Mouse (Mus musculus) left cerebral cortex, postnatal 36 days (tissue): ENCODE results near the gene Arnt2. TPM values are rescaled to one million over a fixed set of nuclear protein-coding genes. Genes with fewer than 3 reads are reported as not detected.

ENCODE experiments used
- DNase-seq, 2 experiments: peaks; one replicate each; pipeline ENCODE4 v3.0.0; 2021 to 2022; ENCODE audit warnings: low spot score in 2 of 2, mixed read lengths in 1 of 2
- intact Hi-C: fragments of 180-260 bp; cut with DNase I; formaldehyde crosslinking; loops from one replicate; pipeline ENCODE4 v1.15.1; 2025
- total RNA-seq, 2 experiments: library from RNA; stranded (reverse); gene quantifications; 2 replicates each; pipeline ENCODE4 v1.2.3; 2021

The Arnt2 gene
- total RNA-seq, 2 experiments from 2014 or later, result 224 to 265 TPM

DNA sequence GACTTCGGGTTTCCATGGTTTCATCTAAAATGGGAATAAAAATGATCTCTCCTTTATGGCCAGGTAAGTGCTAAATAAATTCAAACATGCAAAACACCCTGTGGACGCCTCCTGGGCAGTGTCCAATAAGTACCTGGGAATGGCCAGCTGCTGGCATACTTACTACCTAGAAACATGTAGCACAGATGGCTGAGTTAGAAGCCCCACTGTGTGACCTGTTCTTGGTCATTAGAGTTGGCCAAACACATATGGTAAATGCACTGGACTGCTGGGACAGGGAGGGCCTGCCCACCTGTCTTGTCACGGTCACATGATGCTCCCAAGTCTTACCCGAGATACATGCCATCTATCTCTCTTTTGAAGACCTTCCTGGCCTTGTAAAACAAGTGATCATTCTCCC lies 149.6 kb downstream of the Arnt2 start:
- DNase-seq, result no peak
- intact Hi-C loops, result no loop called here

DNA sequence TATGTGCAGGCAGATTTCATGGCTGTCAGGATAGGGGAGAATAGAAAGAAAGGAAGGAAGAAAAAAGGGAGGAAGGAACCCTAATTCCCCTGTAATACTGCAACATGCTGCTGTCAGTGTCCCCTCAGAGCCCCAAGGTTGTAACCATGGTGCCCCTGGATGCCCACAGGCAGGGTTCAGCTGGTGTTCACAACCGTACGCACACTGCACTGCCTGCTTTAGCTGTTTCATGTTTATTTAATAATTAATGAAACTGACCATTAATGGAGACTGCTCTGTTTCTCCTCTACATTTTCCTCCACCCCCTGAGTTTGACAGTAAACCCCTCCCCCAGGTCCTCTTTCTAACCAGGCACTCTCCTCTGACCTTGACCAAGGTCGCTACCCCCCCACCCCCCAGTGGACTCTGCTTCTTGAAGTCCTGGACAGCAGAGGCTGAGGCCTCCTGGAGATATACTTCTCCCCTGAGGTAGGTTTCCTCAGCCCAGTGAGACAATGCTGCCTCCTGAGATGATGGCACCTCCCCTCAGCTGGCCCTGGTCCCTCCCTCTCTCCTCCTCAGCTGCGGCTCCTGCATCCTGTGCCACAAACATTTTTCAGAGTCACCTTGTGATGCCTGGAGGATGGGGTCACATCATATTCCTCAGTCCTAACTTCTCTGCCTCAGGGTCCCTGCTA lies 150.5 kb downstream of the Arnt2 start:
- intact Hi-C loops, result no loop called here
- DNase-seq, result no peak

DNA sequence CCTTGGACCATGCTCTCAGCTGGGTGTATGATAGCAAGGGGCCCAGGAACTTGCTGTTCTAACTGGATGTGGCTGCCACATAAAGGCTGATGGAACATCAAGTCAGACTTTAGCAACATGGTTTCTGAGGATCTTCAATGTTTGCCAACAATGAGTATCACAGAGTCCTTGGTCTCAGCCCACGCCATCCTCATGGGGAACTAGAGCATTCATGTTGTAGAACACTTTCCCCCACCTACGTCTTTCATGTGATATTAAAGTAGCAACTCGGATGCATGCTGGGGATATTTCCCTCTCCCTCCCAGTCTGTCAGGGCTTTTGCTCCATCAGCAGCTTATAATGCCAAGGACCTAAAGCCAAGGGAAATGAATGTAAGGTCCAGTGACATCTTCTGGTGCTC lies 153.3 kb downstream of the Arnt2 start:
- no peak for DNase-seq
- intact Hi-C loops, result no loop called here

DNA sequence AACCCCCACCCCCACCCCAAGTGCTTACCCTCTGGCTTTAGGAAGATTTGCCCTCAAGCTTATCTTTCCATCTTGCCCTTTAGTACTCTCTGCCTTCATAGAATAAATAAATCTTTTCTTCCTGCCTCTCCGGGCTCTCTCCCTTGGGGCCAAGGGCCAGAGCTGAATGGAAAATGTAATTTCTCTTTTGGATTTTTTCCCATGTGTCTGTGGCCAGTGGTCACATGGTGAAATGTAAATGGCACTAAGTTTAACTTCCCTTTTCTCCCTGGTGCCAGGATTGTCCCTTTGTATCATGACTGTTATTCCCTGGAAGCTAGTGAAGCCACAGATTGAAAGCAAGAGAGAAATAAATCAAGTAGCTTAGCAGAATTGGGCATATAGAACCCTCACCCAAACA lies 153.7 kb downstream of the Arnt2 start:
- intact Hi-C loops, result no loop called here
- no peak for DNase-seq

DNA sequence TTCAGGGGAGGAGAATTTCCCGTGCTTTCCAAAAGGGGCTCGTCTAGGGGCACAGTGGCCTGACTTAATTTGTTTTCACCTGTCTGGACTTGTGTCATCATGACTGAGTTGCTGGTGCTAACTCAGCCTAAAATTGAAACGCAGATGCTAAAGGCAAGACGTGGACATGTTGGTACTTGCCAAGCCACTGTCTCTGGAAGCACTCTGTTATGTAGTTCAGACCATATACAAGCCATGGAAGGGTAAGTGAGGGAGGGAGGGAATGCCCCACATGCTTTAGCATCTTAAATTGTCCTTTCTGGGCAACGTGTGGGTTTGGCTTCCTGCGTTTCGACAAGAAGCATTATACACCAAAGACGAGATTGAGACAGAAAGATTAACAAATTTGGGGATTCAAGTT lies 155.1 kb downstream of the Arnt2 start:
- intact Hi-C loops, result no loop called here
- DNase-seq, result no peak

DNA sequence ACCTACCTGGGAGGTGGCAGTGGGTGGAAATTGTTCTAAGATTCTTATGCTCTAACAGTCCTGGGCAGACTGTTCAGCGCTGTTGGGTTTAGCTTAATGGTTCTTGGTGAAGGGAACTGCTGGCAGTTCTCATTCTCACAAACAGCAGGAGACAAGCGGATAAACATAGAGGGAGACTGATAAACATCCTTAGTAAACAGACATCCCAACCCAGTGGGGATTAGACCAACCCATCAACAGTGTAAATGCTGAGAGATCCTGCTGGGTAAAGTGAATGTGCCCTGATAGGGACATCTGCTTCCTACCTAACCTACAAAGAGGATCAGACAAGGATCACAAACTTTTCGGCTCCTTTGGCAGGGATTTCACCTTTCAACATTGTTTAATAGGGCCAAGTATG lies 155.7 kb downstream of the Arnt2 start:
- no peak for DNase-seq
- intact Hi-C loops, result no loop called here

DNA sequence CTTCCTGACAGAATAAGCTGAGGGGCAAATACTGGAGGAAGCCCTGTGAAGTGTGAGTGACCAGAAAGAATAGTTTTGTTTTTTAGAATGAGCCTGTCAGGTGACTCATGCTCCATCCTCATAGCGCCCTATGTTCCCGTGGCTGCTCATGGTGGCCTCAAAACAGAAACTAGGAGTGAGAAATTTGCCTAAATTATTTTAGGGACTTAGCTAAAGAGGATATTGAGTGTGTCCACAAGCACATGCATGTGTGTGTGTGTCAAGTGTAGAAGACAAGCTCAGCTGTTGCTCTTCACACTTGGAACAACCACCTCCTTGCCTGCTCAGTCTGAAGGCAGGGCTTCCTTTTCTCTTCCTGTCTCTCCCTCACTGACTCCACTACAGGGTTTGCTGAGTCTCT lies 158.3 kb downstream of the Arnt2 start:
- no peak for DNase-seq
- intact Hi-C loops, result no loop called here

DNA sequence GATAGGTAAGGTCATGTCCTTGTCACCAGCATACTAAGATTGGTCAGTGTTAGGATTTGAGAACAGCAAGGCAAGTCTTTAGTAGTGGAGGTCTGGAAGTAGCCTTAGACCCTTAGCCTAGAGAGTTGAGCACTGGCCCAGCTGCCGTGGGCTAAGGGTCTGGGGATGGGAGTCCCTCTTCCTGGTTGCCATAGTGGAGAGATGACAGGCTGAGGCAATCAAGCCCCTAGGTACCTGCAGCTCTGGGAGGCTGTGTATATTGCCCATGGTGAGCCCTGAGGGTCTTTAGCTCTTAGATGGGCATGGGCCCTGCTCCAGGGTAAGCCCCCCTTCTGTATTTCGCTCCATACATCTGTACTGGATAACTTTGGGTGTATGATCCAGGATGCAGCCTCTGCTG lies 159.2 kb downstream of the Arnt2 start:
- DNase-seq, result no peak
- intact Hi-C loops, result no loop called here

DNA sequence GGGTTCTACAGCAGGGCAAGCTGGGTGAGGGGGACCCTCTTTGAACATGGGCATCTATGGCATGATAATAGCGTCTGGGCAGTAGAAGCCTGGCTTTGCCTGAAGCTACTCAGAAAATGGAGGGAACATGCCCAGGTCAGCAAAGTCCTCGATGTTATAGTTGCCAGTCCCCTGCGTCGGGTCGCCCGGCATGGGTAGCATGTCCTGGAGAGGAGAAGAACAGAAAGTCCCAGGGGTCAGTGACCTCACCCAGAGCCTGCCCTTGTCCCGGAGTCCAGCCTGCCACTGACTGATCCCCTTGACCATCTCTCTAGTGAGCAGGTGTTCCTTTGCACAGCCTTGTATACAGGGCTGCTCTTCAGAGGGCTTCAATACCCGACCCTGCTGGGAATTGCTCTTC lies 160.0 kb downstream of the Arnt2 start:
- no peak for DNase-seq
- intact Hi-C loops, result no loop called here

DNA sequence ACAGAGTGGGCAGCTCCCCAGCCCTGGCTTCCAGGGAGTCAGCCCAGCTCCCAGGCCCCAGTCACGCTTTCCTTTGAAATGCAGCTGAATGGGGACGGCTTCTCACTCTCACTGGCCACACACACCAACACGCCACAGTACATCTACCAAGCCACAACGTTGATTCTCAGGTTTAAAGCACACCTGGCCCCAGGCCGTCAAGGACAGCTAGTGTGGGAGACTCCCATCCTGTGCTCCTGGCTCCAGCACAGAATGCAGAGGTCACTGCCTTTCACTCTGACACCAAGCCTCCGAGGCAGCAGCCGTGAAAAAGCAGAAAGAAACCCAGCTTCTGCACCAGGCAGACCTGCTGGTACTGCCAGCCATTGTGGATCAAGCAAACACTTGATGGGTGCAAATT lies 160.6 kb downstream of the Arnt2 start:
- no peak for DNase-seq
- intact Hi-C loops, result no loop called here

DNA sequence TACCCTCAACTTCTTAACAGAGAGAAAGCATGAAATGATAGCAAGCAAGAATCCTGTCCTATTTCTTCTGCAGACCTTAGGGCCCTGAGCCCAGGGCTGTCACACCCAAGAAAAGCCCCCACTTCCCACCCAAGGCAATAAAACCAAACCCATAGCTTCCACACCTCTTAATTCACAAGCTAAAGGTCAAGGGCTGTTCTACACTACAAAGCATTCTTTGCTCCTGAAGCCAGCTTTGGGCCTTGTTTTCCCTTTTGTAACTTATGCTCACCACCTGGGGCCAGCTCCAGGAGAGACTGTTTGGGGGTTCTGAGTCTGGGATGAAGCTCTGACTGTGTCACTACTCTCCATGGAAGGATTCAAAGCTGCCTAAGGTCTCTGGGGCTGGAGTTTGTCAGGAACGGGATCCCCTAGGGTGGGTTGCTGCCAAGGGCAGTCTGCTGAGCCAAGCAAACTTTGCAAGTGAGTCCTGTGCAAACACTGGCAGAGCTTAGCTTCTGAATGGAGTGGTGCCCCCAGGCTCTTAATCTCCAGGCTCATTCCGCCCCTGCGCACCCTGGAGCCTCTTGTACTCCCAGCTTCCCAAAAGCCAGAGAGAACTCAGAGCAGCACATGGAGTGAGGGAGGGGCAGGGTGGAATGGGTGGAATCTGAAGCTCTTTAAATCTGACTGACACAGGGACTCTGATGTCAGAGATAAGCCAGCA lies 161.9 kb downstream of the Arnt2 start:
- intact Hi-C loops, result no loop called here
- DNase-seq, result no peak

DNA sequence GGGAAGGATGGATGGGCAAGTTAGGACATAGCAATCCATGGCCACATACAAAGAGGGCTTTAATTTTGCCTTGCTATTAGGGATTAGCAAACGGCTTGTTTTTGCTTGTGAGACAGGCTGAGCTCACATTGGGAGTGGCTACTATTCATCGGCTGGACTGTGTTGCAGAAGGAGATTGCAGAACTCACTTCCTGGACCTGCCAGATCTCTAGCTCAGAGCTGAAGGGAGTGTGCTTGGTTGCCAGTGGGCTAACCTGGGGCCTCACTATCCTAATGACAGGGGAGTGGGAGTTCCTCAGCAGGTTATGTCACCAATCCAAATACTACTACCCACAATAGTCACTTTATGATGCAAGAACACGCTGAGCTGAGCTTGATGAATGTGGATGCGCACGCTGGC lies 163.1 kb downstream of the Arnt2 start:
- intact Hi-C loops, result no loop called here
- DNase-seq, result no peak

DNA sequence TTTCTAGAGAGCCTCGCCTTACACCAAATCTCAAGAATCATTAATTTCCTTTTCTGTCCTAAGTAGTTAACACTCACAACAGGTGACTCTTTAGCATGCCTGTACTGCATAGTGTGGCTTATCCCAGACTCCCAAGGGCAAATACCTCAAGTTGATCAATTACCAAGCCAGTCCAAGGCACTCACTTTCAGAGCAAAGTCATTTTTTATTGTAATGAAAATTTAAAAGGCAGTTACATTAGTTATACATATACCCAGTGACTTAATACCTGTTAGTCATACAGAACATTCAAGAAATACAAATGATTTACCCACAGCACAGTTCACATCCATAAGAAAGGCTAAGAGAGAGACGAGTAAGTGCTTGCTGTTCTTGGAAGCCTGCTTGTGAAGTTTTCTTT lies 163.9 kb downstream of the Arnt2 start:
- DNase-seq, result no peak
- intact Hi-C loops, result no loop called here

DNA sequence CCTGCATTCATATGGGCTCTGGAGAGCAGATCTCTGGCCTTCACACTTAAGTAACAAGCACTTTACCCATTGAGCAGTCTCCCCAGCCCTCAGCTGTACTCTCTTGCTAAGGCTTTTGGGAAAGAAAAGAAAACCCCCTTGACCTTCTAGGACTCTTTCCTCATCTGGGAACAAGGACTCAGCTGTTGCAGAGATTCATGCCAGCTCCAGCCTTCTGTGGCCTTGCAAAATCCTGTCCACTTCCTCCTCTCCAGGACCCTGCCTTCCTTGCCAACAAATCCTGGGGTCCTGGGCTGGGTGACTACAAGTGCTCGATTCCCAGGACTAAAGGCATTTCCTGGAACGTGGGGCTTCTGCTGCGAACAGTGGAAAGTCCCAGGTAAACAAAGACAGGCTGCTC lies 169.6 kb downstream of the Arnt2 start:
- no peak for DNase-seq
- intact Hi-C loops, result no loop called here

DNA sequence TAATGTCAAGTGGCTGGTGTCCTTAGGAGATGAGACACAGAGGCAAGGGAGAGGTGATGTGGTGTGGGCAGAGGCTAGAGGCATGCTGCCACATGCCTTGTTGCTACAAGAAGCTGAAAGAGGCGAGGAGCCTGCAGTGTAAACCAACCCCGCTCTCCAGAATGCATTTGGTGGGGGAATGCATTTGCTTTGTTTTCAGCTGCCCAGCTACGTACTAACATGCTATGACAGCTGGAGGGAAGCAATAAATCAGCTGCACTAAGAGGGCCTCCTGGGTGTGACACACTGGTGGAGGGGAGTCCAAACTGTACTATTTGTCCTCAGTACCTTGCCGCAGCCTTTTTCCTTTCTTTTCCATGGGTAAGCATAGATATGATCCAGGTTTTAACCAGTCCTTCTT lies 172.3 kb downstream of the Arnt2 start:
- DNase-seq, result no peak
- intact Hi-C loops, result no loop called here

DNA sequence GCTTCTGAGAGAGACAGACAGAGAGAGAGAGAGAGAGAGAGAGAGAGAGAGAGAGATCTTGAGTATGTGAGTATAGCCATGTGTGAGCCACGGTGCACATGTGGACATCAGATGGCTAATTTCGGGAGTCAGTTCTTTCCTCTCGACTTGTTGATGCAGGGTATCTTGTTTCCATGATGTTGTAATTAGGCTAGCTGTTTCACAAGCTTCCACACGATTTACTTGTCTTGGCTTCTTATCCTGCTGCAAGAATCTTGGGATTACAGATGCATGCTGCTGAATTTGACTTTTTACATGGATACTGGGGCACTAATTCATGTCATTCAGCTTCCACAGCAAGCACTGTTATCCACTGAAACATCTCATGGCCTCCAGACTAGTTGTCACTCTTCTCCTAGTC lies 178.6 kb downstream of the Arnt2 start:
- intact Hi-C loops, result no loop called here

DNA sequence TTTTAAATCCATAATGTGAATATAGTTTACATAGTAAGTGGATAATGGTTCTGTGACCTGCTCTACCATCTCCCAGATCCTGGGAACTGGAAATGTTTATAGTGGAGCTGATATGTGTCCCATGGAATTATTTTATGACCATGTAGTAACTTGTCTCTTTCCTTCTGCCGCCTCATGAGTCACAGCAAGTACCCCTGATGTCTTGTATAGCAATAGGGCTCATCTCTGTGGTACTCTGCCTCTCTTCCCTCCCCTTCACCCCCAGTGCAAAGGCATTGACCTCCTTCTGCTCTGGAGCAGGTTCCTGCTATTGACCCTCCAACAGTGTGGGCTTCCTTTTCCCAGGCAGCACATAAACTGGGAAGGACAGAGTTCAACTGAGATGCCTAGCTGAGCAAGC lies 182.3 kb downstream of the Arnt2 start:
- intact Hi-C loops, result no loop called here
- DNase-seq, result no peak

More for the DNA sequence above, 178.6 kb downstream of the Arnt2 start:
- DNase-seq, result no peak

DNA sequence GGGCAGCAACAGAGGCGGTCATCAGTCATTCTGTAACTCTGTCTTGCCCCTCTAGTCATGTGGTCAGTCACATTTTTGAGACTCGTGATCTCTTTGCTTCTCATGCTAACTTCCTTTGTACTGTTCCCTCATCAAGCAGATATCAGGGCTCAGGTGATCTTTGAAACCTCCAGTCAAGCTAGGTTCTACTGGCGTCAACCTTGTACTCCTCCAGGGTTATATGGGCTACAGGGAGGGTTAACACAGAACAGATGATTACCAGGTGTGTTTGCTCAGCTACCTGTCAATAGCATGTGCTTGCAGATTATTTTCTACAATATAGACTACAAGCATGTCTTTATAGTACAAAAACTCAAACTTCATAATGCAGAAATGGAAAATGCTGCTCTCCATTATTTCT lies 183.1 kb downstream of the Arnt2 start:
- intact Hi-C loops, result no loop called here
- DNase-seq, result no peak

DNA sequence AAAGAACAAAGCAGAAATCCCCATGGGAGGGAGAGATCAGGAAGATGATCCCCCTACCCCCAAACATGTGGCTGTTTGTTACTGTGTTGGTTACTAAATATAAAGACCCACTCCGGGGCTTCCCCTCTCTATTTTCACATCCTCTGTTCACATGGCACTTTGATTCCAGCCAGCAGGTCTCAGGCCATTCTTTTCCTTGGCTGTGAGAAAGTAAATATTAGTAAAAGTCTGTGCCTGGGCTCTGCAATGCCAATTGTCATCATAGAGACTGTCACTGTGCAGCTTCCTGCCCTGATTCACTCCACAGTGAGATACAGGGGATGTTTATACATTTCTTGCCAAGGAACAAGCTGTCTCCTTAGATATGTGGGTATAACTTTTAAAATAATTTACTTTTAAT lies 197.9 kb downstream of the Arnt2 start:
- intact Hi-C loops, result no loop called here
- no peak for DNase-seq

DNA sequence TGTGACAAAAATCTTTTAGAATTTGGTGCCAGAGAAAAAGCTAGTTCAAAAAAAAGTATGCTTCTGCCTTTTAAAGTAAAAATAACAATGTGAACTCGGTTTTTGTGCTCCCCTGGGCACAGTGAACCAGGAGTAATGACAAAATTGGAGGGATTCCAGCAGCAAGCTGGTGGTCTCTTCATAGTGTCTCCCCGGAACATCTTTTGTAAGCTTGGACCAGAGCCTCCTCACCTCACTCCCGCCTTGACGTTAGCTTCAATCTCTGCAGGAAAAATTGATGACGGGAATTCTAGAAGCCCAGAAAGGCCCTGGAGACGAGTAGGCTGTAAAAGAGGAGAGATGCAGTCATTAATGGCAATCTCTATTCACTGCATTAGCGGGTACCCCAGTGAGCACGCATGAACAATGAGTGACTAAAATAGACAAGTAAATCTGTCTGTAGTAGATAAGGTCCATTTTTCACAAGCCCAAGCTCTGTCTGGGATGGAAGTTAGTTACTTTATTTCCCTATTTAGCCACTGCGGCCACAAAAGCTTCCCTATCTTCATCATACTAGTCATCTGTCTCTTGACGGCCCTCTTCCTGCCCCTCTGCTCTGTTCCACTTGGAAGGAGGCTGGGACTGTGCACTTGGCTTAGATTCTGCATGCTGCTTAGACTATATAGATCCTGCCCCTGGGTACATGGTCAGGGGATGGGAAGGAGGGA lies 199.2 kb downstream of the Arnt2 start:
- no peak for DNase-seq
- intact Hi-C loops, result no loop called here

DNA sequence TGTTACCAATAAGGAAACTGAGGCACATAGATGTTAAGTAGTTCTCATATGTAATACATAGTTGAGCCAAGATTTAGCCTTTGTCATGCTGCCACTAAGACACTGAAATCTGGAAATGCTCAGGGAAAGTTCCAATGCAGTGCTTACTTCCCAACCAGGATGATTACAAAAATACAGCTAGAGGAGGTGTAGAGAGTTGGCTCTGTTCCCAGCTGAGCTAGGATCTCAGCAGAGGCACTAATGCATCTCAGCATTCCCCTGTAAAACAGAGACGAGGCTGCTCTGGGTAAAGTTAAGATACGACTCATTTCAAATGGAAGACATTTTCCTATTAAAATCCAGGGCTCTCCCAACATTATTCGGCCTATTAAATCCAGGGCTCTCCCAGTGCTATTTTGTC lies 206.0 kb downstream of the Arnt2 start:
- DNase-seq, result peak; percentile 19 to 41
- intact Hi-C loops, result no loop called here
